Mouse (Mus musculus): ENCODE measurements around the gene Aff3.

Aff3 gene

DNA sequence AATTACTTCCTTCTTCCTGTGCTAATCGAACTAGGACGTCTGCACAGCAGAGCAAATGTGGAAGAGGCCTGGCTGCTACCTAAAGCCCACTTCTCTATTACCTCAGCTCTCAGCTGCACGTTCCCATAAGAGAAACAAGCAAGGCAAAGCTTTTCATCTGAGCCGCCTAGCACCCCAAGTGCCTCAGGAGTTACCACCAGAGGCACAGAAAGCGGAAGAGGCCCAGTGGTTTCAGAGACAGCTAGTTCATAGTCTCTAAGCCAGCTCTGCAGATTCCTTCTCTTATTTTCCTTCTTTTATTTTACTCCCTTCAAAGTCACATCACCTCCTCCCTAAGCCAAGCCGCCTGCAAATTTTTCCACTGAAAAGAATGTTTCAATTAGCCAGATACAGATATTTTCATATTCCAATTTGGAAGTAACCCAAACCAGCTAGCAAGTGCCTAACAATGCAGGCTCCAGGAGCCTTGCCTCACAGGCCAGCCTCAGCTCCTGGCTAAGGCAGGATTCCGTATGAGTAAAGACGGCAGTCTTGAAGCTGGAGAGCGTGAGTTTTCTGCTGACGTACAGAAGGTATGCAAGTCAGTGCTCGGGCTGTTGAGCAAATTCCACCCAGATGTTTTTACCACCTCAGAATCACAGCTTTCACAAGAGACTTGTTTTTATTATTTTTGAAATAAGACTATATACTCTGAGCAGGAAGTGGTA is 62.8 kb downstream of the Aff3 start:
- DNase-seq (ENCODE audit: low read depth, low spot score): no peak

DNA sequence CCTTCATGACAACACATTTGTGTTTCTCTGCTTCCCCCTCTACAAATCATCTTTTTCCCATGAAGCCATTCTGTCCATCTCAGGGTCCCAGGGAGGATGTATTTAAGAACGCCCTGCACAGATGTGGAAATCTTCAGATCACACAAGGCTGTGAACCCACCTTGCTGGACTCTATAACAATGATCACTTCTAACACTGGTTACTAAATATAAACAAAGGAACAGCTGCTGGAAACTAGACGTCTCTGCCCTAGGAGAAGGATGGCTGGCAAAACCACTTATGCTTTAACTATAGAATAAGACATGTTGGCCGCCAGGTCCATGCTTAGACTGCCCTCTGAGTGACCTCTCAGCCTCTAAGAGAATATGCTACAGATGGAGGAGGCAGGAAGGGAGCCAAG is 69.4 kb downstream of the Aff3 start:
- no peak for DNase-seq (ENCODE audit: low read depth, low spot score)

DNA sequence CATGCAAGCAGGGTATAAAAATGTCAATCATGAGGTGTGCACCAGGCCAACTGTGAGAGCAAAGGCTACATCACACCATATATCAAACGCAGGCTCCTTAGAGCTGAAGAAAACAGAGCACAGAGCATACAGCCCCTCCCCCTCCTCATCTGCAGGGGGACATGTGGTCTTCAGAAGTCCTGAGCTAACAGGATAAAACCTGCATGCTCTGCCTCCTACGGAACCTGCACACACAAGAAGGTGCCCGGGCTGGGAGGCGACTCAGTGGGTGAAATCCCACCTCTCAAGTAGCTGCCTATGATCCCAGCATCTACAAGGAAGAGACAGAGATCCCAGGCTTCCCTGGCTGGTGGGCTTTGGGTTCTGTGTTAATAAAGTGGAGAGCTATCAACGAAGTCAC is 70.0 kb downstream of the Aff3 start:
- DNase-seq (ENCODE audit: low read depth, low spot score): no peak

DNA sequence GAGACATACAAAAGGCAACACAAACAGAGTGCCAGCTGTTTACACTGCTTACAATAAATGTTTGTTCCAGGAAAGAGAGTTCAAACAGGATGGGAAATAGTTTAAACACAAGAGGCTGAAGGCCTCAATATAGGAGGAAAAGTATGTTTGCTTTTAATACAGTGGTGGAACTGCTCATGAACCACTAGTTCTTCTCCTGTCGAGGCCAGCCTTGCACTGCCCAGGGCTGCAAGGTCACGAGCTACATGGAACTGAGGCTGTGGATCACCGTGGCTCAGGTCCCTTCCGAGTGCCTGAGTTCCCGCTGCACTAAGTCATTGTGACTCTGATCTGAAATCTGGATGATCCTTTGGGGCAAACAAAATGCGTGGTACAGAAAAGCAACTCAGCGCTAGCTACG is 73.6 kb downstream of the Aff3 start:
- DNase-seq (ENCODE audit: low read depth, low spot score): no peak

DNA sequence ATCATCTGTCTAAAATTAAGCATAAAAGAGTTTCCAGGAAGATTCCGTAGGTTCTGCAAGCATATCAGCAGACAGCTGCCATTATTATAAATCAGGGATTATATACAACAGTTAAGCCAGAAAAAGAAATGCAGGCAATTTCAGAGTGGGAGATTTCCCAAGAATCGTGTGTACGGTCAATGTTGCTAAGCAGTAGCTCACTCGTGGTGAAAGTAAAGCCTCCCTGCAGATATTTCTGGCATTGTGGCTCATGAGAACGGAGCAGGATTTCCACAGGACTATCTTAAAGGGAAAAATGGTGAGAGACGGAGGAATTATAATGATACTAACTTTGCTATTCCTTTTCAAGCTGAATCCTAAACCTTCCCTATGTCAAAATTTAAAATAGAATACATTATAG is 76.0 kb downstream of the Aff3 start:
- DNase-seq (ENCODE audit: low read depth, low spot score): no peak

DNA sequence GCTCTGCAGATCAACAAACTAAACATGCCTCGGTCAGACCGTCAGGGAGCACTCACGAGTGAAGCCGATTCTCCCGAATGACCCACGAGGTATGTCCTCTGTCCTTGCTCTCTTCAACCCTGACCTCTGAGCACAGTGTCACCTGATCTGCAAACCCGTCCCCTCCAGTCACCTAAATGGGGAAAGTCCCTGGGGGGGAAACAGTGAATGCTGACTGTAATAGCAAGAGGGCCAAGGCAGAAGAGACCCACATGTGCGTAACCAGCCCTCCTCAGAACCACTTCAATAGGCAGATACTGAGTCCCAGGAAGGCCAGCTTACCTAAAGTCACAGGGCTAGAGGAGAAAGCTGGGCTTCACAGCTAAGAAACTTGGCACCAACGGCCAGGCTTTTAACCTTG is 82.4 kb downstream of the Aff3 start:
- DNase-seq (ENCODE audit: low read depth, low spot score): no peak

DNA sequence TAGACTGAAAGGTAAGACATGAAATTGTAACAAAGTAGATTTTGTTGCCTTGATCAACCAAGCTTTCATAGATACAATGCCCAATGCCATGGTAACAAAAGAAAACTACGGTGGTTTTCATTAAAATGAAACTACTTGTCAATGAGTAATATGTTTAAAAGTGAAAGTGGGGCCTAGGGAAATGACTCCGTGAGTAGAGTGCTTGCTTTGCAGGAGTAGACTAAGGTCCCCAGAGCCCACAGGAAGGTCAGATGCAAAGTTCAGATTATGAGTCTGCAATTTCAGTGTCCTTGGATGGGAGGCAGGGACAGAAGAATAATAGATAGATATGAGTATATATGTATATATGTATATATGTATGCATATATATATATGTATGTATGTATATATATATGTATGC is 84.2 kb downstream of the Aff3 start:
- no peak for DNase-seq (ENCODE audit: low read depth, low spot score)

DNA sequence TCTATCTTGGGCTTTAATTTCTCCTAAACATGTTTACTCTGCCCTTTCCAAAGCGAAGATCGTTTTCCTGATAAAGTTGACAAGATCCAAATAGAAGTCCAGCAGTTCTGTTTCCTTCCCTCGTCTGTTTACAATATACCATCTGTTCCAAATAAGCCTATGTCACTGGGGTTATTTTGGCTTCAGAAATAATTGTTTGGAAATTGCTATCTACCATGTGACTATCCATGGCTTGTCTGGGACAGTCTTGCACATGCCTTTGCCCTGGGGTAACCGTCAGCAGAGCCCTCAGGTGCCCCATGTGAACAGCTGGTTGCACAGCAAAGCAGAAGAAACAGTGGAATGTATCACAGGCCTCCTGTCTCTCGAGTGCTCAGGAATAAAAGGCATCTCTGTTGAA is 86.4 kb downstream of the Aff3 start:
- DNase-seq (ENCODE audit: low read depth, low spot score): no peak

DNA sequence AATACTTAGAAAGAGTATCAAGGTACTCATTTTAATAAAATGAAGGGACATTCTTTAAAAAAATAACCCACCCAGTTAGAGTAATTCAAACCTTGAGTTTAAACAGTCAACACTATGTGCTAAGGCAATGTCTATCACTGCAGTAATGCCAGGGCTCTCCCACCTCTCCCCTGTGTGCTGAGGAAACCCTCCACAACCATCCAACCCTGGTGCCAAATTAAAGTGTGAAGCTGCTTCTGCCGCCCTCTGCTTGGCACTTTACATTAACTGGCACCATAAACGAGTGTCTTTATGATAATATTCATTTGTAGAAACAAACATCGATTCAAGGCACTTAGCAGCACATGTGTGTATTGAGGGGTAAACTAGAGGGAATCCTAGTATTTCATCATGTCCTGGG is 97.0 kb downstream of the Aff3 start:
- DNase-seq (ENCODE audit: low read depth, low spot score): no peak

DNA sequence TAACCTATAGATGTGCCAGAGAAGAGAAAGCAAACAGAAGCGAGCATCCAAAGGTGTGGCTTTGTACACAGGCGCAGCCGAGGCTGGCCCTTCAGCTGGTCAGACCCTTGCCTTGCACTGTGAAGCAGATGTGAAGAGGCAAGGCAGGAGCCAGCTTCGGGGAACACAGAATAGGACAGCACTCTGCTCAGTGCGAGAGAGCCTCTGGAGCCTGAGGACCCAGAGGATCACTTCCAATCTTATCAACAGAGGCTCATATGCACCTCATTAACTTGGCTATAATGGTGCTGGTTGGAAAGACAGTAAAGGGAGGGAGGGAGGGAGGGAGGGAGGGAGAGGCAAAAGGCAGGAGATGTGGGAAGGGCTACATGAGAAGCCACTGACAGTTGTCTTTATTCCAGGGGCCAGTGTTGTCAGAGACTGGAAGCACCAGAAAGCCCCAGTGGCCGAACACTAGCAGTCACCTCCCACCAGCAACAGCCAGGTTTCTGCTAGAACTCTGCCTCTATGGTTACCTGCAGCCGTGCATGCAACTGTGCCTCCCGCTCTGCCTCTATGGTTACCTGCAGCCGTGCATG is 98.6 kb downstream of the Aff3 start:
- DNase-seq (ENCODE audit: low read depth, low spot score): no peak

DNA sequence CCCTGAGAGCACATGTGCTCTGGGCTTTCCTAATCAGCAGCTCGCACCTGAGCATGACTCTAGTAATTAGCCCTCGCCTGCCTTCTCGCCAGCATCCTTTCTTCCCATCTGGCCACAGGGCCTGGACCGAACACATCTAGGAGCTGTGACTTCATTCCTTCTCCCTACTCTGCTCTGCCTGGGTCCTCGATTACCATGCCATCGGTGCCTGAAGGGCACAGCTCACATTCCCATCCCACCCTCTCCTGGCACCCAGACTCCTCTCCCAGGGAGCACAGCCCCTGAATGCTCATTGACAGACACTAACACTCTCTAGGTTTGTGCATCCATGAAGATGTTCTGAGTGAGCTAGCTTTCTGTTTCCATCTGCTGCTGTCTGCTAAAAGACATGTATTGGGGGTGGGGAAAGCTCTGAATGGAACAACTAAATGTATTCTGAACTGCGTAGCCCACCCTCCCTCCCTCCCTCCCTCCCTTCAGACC is 99.4 kb downstream of the Aff3 start:
- DNase-seq (ENCODE audit: low read depth, low spot score): no peak

DNA sequence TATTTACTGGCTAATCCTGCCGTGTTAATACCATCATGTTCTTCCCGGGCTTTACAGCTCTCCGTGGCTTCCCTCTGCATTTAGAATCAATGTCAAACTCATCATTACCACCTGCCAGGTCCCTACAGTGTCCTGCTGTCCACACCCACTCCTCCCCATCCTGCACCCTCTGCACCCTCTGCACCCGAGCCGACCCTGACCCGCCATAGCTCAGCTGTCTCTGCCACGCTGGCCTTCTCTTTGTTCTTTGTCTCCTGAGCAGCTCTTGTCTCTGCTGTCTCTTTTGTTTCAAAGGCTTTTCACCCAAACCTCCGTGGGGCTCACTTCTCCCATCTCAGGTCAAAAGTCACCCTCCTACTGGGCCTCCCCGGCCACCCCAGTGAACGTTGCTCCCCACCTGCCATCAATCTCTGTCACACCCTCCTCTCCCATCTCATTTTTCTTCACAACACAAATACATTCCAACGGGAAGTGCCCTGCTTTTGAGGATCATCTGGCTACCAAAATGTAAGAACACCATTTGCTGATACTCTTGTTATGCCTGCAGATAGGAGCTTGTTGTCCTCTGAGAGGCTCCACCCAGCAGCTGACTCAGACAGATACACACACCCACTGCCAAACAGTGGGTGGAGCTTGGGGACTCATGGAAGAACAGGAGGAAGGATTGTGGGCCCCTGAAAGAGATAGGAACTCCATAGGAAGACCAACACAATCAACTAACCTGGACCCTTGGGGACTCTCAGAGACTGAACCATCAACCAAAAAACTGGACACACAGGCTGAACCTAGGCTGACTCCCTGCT is 102.2 kb downstream of the Aff3 start:
- DNase-seq (ENCODE audit: low read depth, low spot score): no peak

DNA sequence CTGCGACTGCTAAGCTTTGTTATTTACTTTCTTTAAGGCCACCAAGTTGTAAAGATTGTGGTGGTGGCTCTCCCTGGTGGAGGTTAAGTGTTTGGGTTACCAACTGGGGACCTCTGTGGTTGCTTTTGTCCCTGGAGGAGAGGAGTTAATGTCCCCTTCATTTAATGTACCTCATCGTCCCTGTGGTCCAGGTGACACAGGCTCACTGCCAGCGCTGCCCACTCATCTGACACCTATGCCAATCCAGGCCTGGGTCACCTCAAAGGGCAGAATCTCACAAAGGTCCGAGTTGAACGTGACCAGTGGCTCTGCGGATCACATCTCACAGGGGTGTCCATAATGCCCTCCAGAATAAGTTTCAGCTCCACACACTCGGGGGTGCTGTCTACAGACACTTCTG is 103.4 kb downstream of the Aff3 start:
- DNase-seq (ENCODE audit: low read depth, low spot score): no peak

DNA sequence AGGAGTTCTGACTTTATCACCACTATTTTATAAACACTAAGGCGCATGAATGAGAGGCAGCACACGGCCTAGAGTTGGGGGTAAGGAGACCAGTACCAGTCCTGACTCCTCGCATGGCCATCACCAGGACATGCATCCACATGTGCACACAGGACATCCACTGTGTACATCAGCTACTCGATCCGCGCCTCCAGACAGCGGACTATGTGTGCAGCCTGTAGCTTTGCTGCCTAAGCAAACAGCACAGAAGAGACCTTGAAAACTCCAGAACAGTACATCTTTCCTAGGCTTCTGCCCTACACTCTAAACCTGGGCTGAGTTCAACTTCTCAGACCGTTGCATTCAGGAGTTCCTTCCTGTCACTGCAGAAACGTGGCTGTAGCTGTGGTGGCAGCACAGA is 104.1 kb downstream of the Aff3 start:
- no peak for DNase-seq (ENCODE audit: low read depth, low spot score)

DNA sequence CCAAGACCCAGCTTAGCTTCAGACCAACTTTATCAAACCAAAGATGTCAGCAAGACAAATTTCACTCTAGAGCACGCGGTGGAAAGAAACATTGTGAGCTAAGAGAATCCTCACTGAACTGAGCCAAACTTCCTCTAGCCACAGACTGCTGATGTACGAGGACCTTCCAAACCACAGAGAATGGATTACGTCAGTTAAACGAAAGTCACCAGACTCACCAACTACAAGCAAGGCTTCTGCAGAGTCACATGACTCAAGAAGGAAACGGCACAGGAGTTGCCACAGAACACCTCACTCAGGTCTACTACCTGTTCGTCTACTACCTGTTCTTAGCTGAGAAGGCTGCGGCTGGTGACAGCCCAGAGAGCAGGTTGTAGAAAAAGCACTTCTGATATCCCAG is 107.1 kb downstream of the Aff3 start:
- DNase-seq (ENCODE audit: low read depth, low spot score): no peak

DNA sequence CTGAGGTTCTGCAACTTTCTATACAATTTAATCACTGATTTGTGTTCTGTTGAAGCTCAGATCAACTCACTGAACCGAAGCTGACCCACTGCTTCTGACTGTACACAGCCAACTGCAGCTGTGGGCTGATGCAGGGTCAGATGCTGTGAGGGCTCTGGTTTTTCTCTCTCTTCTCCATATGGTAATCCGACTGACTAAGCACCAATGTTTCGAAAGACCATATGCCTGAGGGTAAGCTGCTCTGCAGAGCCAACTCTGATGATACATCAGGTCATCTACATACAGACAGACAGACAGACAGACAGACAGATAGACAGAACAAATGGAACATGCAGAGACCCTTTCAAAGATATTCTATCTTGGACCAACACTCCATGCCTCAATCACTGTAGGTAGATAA is 110.2 kb downstream of the Aff3 start:
- DNase-seq (ENCODE audit: low read depth, low spot score): no peak

DNA sequence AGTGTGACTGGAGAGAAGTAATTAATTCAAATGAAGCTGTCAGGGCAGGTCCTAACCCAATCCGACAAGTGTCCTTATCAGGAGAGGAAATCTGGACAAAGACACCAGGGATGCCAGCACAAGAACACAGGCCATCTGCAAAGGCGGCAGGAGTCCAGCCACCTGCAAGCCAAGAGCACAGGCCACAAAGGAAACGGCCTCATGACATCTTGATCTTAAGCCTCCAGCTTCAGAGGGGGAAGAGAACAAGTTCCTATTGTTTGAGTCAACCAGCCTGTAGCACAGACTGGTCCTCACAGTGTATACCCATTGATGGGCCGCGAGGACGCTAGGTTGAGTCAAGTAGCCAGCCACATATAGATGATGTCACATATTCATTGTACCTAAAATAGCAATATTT is 111.7 kb downstream of the Aff3 start:
- DNase-seq (ENCODE audit: low read depth, low spot score): no peak

DNA sequence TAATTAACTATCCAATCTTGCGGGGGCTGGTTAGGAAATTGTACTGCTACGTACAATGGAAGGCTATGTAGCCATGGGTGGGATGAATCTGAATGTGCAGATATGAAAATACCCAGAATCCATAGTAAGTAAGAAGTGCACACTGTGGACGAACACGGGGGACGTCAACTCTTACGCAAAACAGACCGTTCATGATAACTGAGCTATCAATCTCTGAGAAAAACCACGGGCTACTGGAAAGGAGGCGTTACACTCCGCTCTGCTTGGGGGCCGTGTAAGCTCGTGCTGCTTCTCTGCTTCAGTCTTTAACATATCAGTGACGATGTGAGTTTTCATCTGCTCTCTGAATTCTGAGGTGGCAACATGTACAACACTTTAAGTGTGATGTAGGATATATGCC is 114.2 kb downstream of the Aff3 start:
- DNase-seq (ENCODE audit: low read depth, low spot score): no peak

DNA sequence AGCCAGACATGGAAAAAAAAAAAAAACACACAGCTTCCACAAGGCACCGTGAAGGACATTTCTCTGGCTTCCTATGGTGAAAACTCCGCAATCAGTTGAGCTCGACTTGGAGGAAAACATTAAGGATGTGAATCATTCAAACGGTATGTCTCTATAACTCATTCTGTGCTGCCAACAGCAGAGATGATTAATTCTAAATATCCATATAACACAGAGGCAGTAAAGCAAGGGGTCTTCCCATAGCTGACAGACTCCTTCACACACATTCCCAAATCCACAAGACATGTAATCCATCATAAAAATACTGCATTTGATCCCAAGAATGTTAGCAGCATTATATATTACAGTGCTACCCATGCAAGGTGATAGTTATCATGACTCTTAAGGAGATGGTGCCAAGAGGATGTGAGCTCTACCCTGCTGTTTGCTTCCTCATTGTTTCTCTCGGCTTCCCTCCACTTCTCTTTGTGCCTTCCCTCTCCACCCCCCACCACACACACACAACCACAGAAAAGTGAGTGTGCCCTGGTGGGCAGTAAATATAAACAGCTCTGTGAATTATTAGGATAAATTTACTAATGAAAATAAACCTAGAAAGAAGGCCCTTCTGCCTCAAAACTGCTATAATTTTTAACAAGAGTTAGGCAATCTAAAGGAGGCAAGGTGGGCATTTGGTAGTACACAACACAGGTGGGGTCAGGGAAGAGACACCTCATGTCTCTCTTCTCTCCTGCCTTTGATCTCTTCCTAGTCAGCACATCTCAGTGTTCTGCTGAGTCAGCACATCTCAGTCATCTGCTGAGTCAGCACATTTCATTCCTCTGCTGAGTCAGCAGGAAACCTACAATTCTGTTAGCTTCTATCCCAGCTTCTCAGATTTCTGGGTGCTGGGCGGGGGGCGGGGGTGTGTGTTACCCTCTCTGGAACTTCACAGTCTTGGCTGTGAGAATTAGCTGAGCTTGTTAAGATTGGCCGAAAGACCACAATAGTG is 115.8 kb downstream of the Aff3 start:
- DNase-seq (ENCODE audit: low read depth, low spot score): peak; percentile 20

DNA sequence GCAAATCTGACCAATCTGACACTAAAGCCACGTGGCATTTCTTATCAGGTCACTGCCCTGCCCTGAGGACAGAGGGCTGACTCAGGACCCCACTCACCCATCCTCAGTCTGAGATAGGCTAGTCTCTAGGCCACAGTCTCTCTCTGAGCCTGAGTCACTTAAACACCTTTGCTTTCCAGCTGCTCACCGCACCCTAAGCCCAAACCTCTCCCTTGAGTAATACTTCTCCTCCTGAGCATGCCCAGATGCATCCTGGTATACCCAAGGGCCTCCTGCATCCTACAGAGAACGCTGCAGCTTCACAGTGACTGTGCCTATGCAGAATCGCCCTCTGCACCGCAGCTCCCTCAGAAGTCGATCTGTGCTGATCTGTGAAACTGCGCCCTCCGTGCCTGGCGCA is 117.1 kb downstream of the Aff3 start:
- no peak for DNase-seq (ENCODE audit: low read depth, low spot score)

DNA sequence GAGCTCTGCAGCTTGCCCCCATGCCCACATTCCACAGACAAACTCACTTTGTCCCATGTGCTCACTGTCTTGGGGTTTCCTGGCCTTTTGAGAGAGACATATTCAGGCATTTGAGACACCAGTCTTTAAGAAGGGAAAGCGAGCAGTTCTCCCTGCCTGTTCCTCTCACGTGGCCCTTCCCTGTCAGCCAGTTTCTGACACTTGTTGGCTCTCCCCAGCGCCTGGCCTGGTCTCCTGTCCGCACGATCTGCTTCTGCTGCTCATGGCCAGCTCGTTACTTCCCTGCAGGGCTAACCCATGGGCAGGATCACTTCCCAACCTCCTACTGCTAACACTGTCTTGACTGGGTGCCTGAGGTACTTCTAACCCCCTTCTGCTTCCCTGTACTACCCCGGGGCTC is 118.1 kb downstream of the Aff3 start:
- DNase-seq (ENCODE audit: low read depth, low spot score): no peak
